Mouse (Mus musculus): Measurements from ENCODE around the gene Dhx58. TPM values are rescaled to one million over a fixed set of nuclear protein-coding genes. Genes with fewer than 3 reads are reported as not detected.

Gene Dhx58
- total RNA-seq, 2 experiments from 2014 or later: 0.68 to 0.98 TPM

DNA sequence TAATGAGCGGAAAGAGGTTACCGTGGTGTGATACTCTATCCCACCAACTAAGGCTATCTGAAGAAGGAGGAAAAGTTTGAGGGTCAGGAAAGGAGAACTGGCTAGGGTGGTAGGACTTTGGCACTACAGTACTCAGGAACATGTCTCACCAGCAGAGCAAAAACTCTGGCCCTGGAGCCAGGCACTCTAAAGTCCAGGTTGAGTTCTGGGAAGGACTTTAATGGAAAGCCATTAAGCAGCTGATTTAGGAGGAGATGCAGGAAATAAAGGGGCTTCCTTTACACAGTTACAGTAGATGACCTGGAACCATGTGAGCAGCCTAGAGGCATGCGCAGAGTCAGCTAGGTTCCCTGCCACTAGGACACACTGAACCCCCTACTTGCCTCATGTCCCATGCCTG, 23.1 kb upstream of the Dhx58 start:
- intact Hi-C loops (cut with DNase I): no loop called here
- no peak for DNase-seq (ENCODE audit: low spot score)

GRCm38 (mm10) chr11:100724919-100725512, 20.9 kb upstream of the Dhx58 start:
- intact Hi-C loops (cut with DNase I): no loop called here
- DNase-seq (ENCODE audit: low spot score): no peak

DNA sequence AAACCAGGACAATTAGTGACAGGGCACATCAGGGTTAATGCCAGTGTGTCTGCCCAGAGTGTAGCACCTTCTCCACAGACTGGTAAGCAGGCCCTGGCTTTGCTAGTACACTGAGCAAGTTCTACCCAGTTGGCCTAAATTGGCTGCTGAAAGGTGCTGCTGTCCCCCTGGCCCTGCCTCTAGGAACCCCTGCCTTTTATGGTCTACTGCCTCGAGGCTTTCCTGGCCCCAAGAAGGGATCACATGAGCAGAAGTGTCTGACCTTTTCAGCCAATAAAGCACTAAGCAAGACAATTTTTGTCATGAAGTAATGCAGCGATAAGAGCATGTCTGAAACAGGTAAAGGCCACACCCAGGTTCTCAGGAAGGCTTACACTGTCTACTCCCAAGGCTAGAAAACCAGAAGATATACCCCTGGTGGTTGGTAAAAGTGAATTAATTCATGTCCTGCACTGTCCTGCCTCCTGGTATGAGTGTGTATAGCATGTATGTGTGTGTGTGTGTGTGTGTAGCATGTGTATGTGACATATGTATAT, 18.5 kb upstream of the Dhx58 start:
- intact Hi-C loops (cut with DNase I): no loop called here
- DNase-seq (ENCODE audit: low spot score): no peak

- intact Hi-C loops (cut with DNase I): no loop called here
- DNase-seq (ENCODE audit: low spot score): no peak
Measured at GRCm38 (mm10) chr11:100721776-100722492, 17.9 kb upstream of the Dhx58 start.

DNA sequence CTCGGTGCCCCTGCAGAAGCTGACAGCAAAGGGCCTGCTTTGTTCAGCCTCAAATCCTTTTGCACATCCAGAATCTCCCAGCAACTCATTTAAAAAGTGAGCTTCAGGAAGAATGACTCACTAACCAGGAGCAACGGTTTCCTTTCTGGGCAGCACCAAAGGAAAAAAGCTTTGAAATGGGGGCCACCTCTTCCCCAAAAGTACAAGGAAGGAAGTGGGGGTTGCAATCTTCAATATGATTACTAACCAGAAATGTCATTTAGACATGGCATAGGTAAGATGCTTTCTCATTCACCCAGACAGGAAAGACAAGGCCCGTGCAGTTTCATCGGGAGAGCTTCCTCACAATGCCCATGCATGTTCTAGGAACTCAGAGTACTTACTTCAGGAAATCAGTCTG, 17.2 kb upstream of the Dhx58 start:
- no peak for DNase-seq (ENCODE audit: low spot score)
- intact Hi-C loops (cut with DNase I): no loop called here

GRCm38 (mm10) chr11:100720345-100720744, 16.3 kb upstream of the Dhx58 start:
- intact Hi-C loops (cut with DNase I): no loop called here
- DNase-seq (ENCODE audit: low spot score): no peak

GRCm38 (mm10) chr11:100719893-100720292, 15.8 kb upstream of the Dhx58 start:
- DNase-seq (ENCODE audit: low spot score): no peak
- intact Hi-C loops (cut with DNase I): loop anchor here (10.0 kb wide), 1 partner anchor 345 kb away; no protein-coding TSS in a partner anchor

DNA sequence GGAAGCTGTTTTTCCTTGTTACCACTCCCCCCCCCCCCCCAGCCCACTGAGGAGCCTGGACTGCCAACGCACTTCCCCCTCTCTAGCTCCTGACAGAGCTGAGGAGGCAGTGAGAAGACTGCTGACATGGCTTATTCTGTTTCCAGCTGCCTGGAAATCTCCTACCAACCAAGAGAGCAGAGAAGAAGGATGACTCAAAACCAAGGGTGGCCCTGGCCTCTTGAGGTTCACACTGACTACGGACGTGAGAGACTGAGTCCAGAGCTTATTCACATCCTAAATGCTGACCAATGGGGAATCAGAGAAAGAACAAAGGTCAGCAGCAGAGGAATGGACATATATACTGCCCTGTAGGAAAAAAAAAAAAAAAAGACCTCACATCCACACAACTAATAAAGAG, 15.2 kb upstream of the Dhx58 start:
- no peak for DNase-seq (ENCODE audit: low spot score)
- intact Hi-C loops (cut with DNase I): loop anchor here (10.0 kb wide), 1 partner anchor 345 kb away; no protein-coding TSS in a partner anchor

DNA sequence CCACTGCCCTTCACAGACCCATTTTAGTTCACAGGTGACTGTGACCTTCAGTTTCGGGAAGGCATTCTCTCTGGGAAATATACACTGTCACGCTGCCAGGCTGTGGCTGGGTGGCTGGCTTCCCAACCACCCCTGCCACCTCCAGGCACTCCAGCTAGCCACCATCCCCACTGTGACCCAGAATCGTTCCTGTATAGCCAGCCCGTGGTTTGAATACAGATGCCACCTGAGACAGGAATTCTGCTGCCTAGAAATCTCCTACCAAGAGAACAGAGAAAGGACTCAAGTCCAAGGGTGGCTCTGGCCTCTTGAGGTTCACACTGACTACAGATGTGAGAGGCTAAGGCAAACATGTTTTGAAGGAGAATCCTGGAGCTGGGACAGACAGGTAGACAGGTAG, 14.8 kb upstream of the Dhx58 start:
- DNase-seq (ENCODE audit: low spot score): no peak
- intact Hi-C loops (cut with DNase I): loop anchor here (10.0 kb wide), 1 partner anchor 346 kb away; no protein-coding TSS in a partner anchor

- no peak for DNase-seq (ENCODE audit: low spot score)
- intact Hi-C loops (cut with DNase I): loop anchor here (10.0 kb wide), 1 partner anchor 346 kb away; no protein-coding TSS in a partner anchor
Measured at GRCm38 (mm10) chr11:100718462-100718861, 14.4 kb upstream of the Dhx58 start.

GRCm38 (mm10) chr11:100716649-100717048, 12.6 kb upstream of the Dhx58 start:
- intact Hi-C loops (cut with DNase I): loop anchor here (2.0 to 10.0 kb wide), 2 partner anchors 20 to 348 kb away; no protein-coding TSS in a partner anchor
- no peak for DNase-seq (ENCODE audit: low spot score)

DNA sequence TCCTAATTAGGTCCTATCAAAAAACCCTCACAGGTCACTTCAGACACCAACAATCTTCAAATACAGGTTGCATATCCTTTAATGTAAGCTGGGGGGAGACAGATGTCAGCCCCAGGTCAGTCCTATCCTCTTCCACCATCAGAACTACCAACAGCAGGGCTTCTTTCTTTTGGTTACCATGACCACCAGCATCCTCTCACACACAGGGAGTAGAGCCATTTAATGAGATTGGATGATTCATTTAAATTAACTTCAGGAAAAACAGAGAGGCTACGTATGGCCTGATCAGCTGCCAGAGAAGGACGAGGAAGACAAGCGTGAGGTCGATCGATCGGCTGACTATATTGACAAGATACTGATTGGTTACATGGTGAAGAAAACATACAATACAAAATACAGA, 10.9 kb upstream of the Dhx58 start:
- DNase-seq (ENCODE audit: low spot score): no peak
- intact Hi-C loops (cut with DNase I): loop anchor here (1.0 to 10.0 kb wide), 4 partner anchors 46 to 350 kb away; no protein-coding TSS in a partner anchor

DNA sequence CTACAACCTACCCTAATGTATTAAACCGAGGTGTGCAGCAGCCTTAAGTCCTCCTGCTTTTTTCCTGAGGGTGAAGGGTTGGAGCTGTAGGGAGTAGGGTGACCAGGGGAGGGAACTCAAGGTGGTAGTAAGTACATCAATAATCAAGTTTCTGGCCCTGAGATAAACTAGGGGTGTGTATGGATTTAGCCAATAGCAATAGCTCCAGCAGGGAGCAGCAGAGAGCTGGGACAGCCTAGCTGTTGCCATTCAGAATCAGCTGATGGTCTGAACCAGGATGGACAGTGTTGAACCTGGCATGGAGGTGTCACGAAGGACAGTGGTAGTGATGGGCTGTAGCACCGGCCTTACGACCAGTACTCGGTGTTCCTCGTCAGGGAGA, 10.5 kb upstream of the Dhx58 start:
- DNase-seq (ENCODE audit: low spot score): no peak
- intact Hi-C loops (cut with DNase I): loop anchor here (1.0 to 10.0 kb wide), 4 partner anchors 47 to 350 kb away; no protein-coding TSS in a partner anchor

GRCm38 (mm10) chr11:100713735-100714533, 9.9 kb upstream of the Dhx58 start, which contains the start of gene Hspb9:
Gene Hspb9, plus strand, starts transcription at chr11:100713850.
- peak; percentile 68 for DNase-seq (ENCODE audit: low spot score)
- intact Hi-C loops (cut with DNase I): loop anchor here (1.0 to 10.0 kb wide), 4 partner anchors 47 to 351 kb away; no protein-coding TSS in a partner anchor

- intact Hi-C loops (cut with DNase I): loop anchor here (5.0 to 10.0 kb wide), 2 partner anchors 149 to 352 kb away; no protein-coding TSS in a partner anchor
- DNase-seq (ENCODE audit: low spot score): no peak
Measured at GRCm38 (mm10) chr11:100713174-100713573, 9.1 kb upstream of the Dhx58 start.

DNA sequence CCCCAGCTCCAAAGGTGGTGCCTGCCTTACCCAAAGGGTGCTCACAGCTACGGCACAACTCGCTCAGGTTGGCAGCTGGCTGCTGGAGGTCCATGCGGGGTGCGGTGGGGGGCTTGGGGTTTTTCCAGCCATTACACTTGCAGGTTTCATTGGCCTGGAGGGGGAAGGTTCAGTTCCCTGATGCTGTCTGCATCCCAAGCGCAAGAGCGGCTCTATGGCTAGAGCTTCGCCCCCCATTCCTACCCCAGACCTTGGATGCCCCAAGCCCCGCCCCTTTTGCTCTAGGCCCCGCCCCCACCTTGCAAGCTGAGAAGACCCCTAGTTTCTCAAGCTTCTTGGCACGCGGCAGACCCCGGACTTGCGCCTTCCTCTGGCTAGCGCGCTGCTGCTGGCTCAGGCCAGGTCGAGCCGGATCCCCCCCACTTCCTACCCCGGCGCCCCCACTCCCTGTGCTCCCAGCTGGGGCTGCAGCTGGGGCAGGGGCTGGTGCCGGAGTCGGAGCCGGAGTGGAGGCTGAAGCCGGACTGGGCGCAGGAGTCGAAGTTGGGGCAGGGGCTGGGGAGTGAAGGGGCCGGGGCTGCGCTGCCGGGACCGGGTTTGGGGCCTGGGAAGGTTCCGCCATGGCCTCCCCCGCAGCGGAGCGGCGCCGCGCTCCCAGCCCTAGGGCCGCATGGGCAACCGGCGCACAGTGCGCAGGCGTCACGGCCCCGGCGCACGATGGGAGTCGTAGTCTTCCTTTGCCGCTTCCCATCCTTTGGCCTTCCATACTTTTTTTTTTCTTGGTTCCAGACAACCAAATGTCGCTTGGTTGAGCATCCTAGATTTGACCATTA, 7.9 kb upstream of the Dhx58 start, which contains the start of gene Kat2a:
Gene Kat2a, minus strand, starts transcription at position 683 of the 833 bp plus-strand sequence.
- intact Hi-C loops (cut with DNase I): loop anchor here (5.0 to 10.0 kb wide), 2 partner anchors 150 to 353 kb away; no protein-coding TSS in a partner anchor
- DNase-seq (ENCODE audit: low spot score): peak; percentile 74

- intact Hi-C loops (cut with DNase I): loop anchor here (5.0 to 10.0 kb wide), 2 partner anchors 151 to 354 kb away; no protein-coding TSS in a partner anchor
- DNase-seq (ENCODE audit: low spot score): no peak
Measured at GRCm38 (mm10) chr11:100710977-100711376, 6.9 kb upstream of the Dhx58 start.

- intact Hi-C loops (cut with DNase I): loop anchor here (5.0 to 10.0 kb wide), 2 partner anchors 152 to 354 kb away; no protein-coding TSS in a partner anchor
- no peak for DNase-seq (ENCODE audit: low spot score)
Measured at GRCm38 (mm10) chr11:100710528-100710927, 6.5 kb upstream of the Dhx58 start.

Measured in heart, postnatal 25 days (tissue).